Mouse (Mus musculus): ENCODE results near the gene Paxx. TPM values are rescaled to one million over a fixed set of nuclear protein-coding genes. Genes with fewer than 3 reads are reported as not detected.

Paxx gene
- polyA plus RNA-seq, 1 experiment from 2014 or later, result 30.4 TPM

- Histone ChIP-seq H3K9ac (no peak overlapping the region), H3K4me2 (no peak overlapping the region), H3K27ac (no peak overlapping the region), H3K36me3 (peaks cover 8% of the 10 kb centered on the region; the same call in 1 of the 2 replicates), H3K4me3 (replicated peaks) (no peak overlapping the region), H3K4me1 (peaks cover 28% of the 10 kb centered on the region), H3K9me3 (replicated peaks) (no peaks in the 10 kb centered on the region), H3K27me3 (no peaks in the 10 kb centered on the region)
- WGBS, result 69% methylated on average over 5 of the region's 5 CpGs
- ATAC-seq (replicated peaks; ENCODE audit: low FRiP score), result no peak; the same call in 1 of the 2 replicates
Measured at GRCm38 (mm10) chr2:25458911-25459310, 2.0 kb downstream of the Paxx start.

GRCm38 (mm10) chr2:25457022-25457896 lies 3.6 kb downstream of the Paxx start:
- Histone ChIP-seq H3K9ac (no peak overlapping the region), H3K4me1 (peaks cover 28% of the 10 kb centered on the region), H3K27me3 (no peaks in the 10 kb centered on the region), H3K27ac (no peak overlapping the region), H3K36me3 (peaks cover 8% of the 10 kb centered on the region; the same call in 1 of the 2 replicates), H3K9me3 (replicated peaks) (no peaks in the 10 kb centered on the region), H3K4me2 (no peak overlapping the region), H3K4me3 (replicated peaks) (no peak overlapping the region)
- WGBS, result 88% methylated on average over 9 of the region's 9 CpGs
- no peak for ATAC-seq (replicated peaks; ENCODE audit: low FRiP score)

- Histone ChIP-seq H3K9ac (no peak within 1 kb of the TSS), H3K36me3 (peaks cover 8% of the 10 kb centered on the region; the same call in 1 of the 2 replicates), H3K4me2 (no peak within 1 kb of the TSS), H3K27me3 (no peaks in the 10 kb centered on the region), H3K4me3 (replicated peaks) (no peak within 1 kb of the TSS), H3K4me1 (peaks cover 26% of the 10 kb centered on the region), H3K9me3 (replicated peaks) (no peaks in the 10 kb centered on the region), H3K27ac (no peak within 1 kb of the TSS)
- no peak for ATAC-seq (replicated peaks; ENCODE audit: low FRiP score)
- WGBS, result 59% methylated on average over 14 of the region's 14 CpGs
Measured at GRCm38 (mm10) chr2:25456205-25456953, 4.5 kb downstream of the Paxx start, which contains the start of gene Clic3. TSS of gene Clic3 (plus strand) at chr2:25456838.

GRCm38 (mm10) chr2:25452951-25453350 lies 7.9 kb downstream of the Paxx start:
- peaks cover 5% of the 10 kb centered on the region; the same call in 1 of the 2 replicates for H3K4me1 ChIP-seq
- H3K36me3 ChIP-seq, result peaks cover 2% of the 10 kb centered on the region; the same call in 1 of the 2 replicates
- no peak for ATAC-seq (replicated peaks; ENCODE audit: low FRiP score)
- 53% methylated on average over 1 of the region's 1 CpGs for WGBS
- H3K9me3 ChIP-seq (replicated peaks), result no peaks in the 10 kb centered on the region
- no peak overlapping the region for H3K27ac ChIP-seq
- H3K9ac ChIP-seq, result no peak overlapping the region
- no peak overlapping the region for H3K4me3 ChIP-seq (replicated peaks)
- no peaks in the 10 kb centered on the region for H3K27me3 ChIP-seq
- H3K4me2 ChIP-seq, result no peak overlapping the region

DNA sequence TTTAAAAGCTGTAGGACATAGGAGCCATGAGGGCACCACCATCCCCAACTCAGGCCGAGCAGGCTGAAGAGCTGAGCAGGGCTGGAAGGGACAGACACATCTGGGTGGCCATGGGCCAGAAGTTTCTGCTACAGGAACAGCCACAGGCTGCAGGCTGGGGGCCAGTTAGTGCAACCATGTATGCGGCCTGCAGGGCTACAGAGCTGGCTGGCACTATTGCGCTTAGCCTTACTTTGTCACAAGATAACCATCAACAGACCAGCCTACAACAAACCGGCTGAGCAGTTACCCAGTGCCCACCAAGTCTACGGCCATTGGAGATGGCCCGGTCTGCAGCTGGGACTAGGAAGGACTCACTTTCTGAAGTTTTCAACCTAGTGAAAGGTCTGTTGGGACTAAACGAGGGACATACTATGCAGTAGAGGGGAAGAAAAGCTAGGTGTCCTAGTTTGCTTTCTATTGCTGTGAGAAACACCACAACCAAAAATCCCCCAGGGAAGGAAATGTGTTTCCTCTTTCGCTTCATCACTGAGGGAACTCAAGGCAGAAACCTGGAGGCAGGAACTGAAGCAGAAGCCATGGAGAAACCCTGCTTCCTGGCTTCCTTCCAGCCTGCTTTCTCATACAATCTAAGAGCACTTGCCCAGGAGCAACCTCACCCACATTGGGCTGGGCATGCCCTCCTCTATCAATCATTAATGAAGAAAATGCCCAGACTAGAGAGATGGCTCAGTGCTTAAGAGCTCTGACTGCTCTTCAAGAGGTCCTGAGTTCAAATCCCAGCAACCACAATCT lies 9.8 kb downstream of the Paxx start:
- WGBS, result 76% methylated on average over 8 of the region's 8 CpGs
- no peak overlapping the region for H3K4me2 ChIP-seq
- ATAC-seq (replicated peaks; ENCODE audit: low FRiP score), result no peak
- no peak overlapping the region for H3K4me3 ChIP-seq (replicated peaks)
- no peak overlapping the region for H3K27ac ChIP-seq
- H3K4me1 ChIP-seq, result peaks cover 5% of the 10 kb centered on the region; the same call in 1 of the 2 replicates
- H3K27me3 ChIP-seq, result no peaks in the 10 kb centered on the region
- no peaks in the 10 kb centered on the region for H3K9me3 ChIP-seq (replicated peaks)
- no peak overlapping the region for H3K9ac ChIP-seq
- H3K36me3 ChIP-seq, result peaks cover 21% of the 10 kb centered on the region

DNA sequence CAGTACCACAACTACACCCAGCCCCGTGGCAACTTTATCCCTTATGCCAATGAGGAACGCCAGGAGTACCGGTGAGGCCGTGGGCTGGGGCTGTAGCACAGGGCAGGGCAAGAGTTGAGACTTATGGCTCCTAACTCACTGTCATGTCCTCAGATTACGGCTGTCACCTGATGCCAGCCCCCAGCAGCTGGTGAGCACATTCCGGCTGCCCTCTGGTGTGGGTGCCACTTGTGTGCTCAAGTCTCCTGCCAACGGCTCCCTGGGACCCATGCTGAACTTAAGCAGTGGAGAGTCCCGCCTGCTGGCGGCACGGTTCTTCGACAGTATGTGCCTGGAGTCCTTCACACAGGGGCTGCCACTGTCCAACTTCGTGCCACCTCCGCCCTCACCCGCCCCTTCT lies 18.2 kb downstream of the Paxx start:
- no peak for ATAC-seq (replicated peaks; ENCODE audit: low FRiP score)
- Histone ChIP-seq H3K36me3 (peaks cover 92% of the 10 kb centered on the region), H3K9ac (no peak overlapping the region), H3K9me3 (replicated peaks) (no peaks in the 10 kb centered on the region), H3K4me2 (no peak overlapping the region), H3K27me3 (no peaks in the 10 kb centered on the region), H3K4me1 (no peaks in the 10 kb centered on the region), H3K27ac (no peak overlapping the region), H3K4me3 (replicated peaks) (no peak overlapping the region)
- 83% methylated on average over 14 of the region's 14 CpGs for whole genome bisulfite sequencing

GRCm38 (mm10) chr2:25441067-25441466 lies 19.8 kb downstream of the Paxx start:
- Histone ChIP-seq H3K27me3 (no peaks in the 10 kb centered on the region), H3K4me2 (no peak overlapping the region), H3K9ac (no peak overlapping the region), H3K36me3 (peaks cover 92% of the 10 kb centered on the region), H3K9me3 (replicated peaks) (no peaks in the 10 kb centered on the region), H3K27ac (no peak overlapping the region), H3K4me1 (no peaks in the 10 kb centered on the region), H3K4me3 (replicated peaks) (no peak overlapping the region)
- ATAC-seq (replicated peaks; ENCODE audit: low FRiP score), result no peak
- 87% methylated on average over 20 of the region's 20 CpGs for WGBS

DNA sequence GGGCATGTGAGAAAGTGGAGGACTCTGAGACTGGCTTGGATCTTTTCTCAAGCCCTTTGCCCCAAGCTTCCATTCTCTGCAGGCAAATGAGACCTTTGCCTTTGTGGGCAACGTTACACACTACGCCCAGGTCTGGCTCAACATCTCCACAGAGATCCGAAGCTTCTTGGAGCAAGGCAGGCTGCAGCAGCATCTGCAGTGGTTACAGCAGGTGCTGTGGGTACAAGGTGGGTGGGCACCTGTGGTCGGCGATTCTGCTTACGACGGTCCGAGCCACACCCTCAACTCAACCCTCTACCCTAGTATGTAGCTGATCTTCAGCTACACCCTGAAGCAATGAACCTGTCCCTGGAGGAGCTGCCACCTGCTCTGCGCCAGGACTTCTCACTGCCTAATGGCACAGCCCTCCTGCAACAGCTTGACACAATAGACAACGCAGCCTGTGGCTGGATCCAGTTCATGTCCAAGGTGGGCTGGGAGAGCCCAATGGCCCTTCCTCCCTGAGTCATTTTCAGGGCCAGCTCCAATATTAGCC lies 24.5 kb downstream of the Paxx start:
- H3K4me2 ChIP-seq, result no peak overlapping the region
- H3K9ac ChIP-seq, result no peak overlapping the region
- H3K9me3 ChIP-seq (replicated peaks), result no peaks in the 10 kb centered on the region
- H3K27me3 ChIP-seq, result no peaks in the 10 kb centered on the region
- WGBS, result 94% methylated on average over 10 of the region's 10 CpGs
- H3K4me1 ChIP-seq, result peaks cover 6% of the 10 kb centered on the region
- peaks cover 66% of the 10 kb centered on the region for H3K36me3 ChIP-seq
- no peak overlapping the region for H3K4me3 ChIP-seq (replicated peaks)
- ATAC-seq (replicated peaks; ENCODE audit: low FRiP score), result no peak
- no peak overlapping the region for H3K27ac ChIP-seq

DNA sequence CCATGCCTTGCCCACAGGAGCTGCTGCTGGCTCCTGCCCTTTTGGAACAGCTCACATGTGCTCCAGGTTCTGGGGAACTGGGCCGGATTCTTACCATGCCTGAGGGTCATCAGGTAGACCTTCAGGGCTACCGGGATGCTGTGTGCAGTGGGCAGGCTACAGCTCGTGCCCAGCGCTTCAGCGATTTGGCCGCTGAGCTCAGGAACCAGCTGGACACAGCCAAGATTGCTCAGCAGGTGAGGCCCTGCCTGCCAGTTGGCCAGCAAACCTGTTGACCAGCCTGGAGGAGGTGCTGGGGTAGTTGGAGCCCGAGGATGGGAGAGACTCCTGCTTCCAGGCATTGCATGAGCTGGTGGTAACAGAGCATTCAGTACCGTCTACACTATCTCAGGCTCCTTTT lies 26.6 kb downstream of the Paxx start:
- H3K4me3 ChIP-seq (replicated peaks), result no peak overlapping the region
- H3K9ac ChIP-seq, result no peak overlapping the region
- peaks cover 50% of the 10 kb centered on the region for H3K36me3 ChIP-seq
- no peak for ATAC-seq (replicated peaks; ENCODE audit: low FRiP score)
- H3K4me1 ChIP-seq, result peaks cover 27% of the 10 kb centered on the region
- WGBS, result 87% methylated on average over 8 of the region's 8 CpGs
- H3K4me2 ChIP-seq, result no peak overlapping the region
- peaks cover 8% of the 10 kb centered on the region for H3K27me3 ChIP-seq
- no peak overlapping the region for H3K27ac ChIP-seq
- no peaks in the 10 kb centered on the region for H3K9me3 ChIP-seq (replicated peaks)

GRCm38 (mm10) chr2:25433101-25433500 lies 27.8 kb downstream of the Paxx start:
- Histone ChIP-seq H3K4me2 (no peak overlapping the region), H3K4me3 (replicated peaks) (no peak overlapping the region)
- WGBS, result 86% methylated on average over 17 of the region's 17 CpGs

DNA sequence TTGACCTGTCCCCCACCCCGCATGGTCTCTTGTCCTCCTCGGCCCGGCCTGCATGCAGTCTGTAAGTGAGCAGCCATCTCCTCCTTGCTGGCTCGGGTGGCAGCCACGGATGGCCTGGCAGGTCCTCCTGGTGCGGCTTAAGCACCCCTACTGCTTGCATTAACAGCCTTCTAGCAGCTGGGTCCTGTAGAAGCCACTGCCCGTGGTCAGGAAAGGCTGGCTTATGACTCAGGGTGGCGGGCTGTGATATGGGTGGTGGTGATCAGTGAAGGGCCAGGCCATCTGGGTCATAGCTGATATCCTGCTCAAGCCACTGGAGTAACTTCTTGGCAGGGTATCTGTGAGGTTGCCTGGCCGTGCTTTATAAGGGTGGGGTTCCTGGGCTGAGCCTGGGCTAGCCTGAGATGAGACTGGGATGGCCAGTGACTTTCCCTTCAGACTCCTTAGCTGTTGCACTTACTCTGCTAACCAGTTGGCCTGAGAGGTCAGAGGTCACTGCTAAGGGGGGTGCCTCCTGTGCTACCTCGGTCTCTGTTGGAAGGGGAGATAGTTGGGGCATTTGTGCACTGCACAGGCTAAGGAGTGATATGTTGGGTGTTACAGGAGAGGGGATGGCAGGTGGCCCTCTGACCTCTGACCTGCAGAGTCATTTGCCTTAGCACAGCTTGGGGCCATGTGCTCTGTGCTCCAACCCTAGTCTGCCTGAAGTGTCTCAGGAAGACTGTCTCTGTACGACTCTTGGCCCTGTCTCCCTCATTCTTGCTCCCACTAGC lies 28.4 kb downstream of the Paxx start:
- WGBS, result 80% methylated on average over 11 of the region's 11 CpGs
- H3K4me2 ChIP-seq, result no peak overlapping the region

More at GRCm38 (mm10) chr2:25433101-25433500, 27.8 kb downstream of the Paxx start:
- H3K9me3 ChIP-seq (replicated peaks), result no peaks in the 10 kb centered on the region
- ATAC-seq (replicated peaks; ENCODE audit: low FRiP score), result no peak
- no peak overlapping the region for H3K27ac ChIP-seq
- peaks cover 31% of the 10 kb centered on the region for H3K4me1 ChIP-seq
- H3K9ac ChIP-seq, result no peak overlapping the region
- H3K36me3 ChIP-seq, result peaks cover 38% of the 10 kb centered on the region
- H3K27me3 ChIP-seq, result peaks cover 8% of the 10 kb centered on the region

More for the DNA sequence above, 28.4 kb downstream of the Paxx start:
- Histone ChIP-seq H3K27me3 (peaks cover 8% of the 10 kb centered on the region), H3K36me3 (peaks cover 32% of the 10 kb centered on the region), H3K4me3 (replicated peaks) (no peak overlapping the region), H3K9me3 (replicated peaks) (no peaks in the 10 kb centered on the region), H3K4me1 (peaks cover 31% of the 10 kb centered on the region), H3K27ac (no peak overlapping the region), H3K9ac (no peak overlapping the region)
- no peak for ATAC-seq (replicated peaks; ENCODE audit: low FRiP score)

Measured in kidney, embryonic 15.5 days (tissue).